Mouse (Mus musculus) heart, embryonic 12.5 days (tissue): ENCODE measurements around the gene Ssr1. TPM values are rescaled to one million over a fixed set of nuclear protein-coding genes. Genes with fewer than 3 reads are reported as not detected.

Experiments
- ATAC-seq: fragments of 200-750 bp; cut with Nextera tagmentation; 2 replicates; pipeline ENCODE4 v1.8.0; 2017; ENCODE audit warnings: moderate TSS enrichment, moderate library complexity; ENCODE audit not compliant: insufficient number of reproducible peaks, low FRiP score
- H3K27ac ChIP-seq: fragments of 300-500 bp; sonication (generic); 2 replicates; pipeline ENCODE4 v1.5.1; 2016; ENCODE audit warnings: mild to moderate bottlenecking, moderate library complexity; ENCODE audit not compliant: poor library complexity, severe bottlenecking
- H3K27me3 ChIP-seq: fragments of 300-500 bp; sonication (generic); replicated peaks from 2 replicates; pipeline ENCODE4 v1.6.1; 2016; ENCODE audit warnings: mild to moderate bottlenecking, moderate library complexity
- H3K36me3 ChIP-seq: fragments of 300-500 bp; sonication (generic); 2 replicates; pipeline ENCODE4 v1.6.1; 2016; ENCODE audit warnings: mild to moderate bottlenecking, moderate library complexity
- H3K4me1 ChIP-seq: fragments of 300-500 bp; sonication (generic); replicated peaks from 2 replicates; pipeline ENCODE4 v1.6.1; 2016; ENCODE audit warnings: mild to moderate bottlenecking
- H3K4me2 ChIP-seq: fragments of 300-500 bp; sonication (generic); 2 replicates; pipeline ENCODE4 v1.6.1; 2016; ENCODE audit warnings: mild to moderate bottlenecking, moderate library complexity
- H3K4me3 ChIP-seq: fragments of 300-500 bp; sonication (generic); 2 replicates; pipeline ENCODE4 v1.5.1; 2016; ENCODE audit warnings: mild to moderate bottlenecking
- H3K9ac ChIP-seq: fragments of 300-500 bp; sonication (generic); 2 replicates; pipeline ENCODE4 v1.6.1; 2016; ENCODE audit warnings: mild to moderate bottlenecking, moderate library complexity
- H3K9me3 ChIP-seq: fragments of 300-500 bp; sonication (generic); replicated peaks from 2 replicates; pipeline ENCODE4 v1.6.1; 2016; ENCODE audit warnings: mild to moderate bottlenecking, moderate library complexity
- WGBS: fragments of 180-500 bp; shearing (Covaris S2); methylation state at CpG from one replicate; pipeline ENCODE4 v1.1.7; 2016; 5-methylcytosine and 5-hydroxymethylcytosine counted together
- polyA plus RNA-seq: library from polyadenylated mRNA; unstranded; fragments of >200 nt; fragmentation: Nextera tagmentation; extraction: Ambion mirVana; gene quantifications from 2 replicates; pipeline ENCODE4 v1.2.1, GENCODE M21; 2016

Gene Ssr1
- polyA plus RNA-seq, 1 experiment from 2014 or later: 124 TPM

DNA sequence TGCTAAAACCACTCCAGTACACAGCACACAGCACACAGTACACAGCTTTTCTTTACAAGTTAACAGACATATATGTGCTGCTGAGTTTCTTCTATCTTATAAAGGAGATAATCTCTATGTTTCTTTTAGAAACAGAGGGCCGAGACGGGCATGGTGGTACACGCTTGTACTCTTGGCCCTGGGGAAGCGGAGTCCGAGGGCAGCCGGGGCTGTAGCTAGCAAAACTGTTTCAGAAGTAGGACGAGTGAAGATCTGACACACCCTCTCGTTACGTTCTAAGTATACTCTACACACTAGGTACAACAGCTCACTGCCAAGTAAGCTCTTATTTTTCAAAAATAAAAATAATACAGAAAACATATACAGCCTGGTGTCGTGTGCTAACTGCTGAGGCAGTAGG, 13.7 kb downstream of the Ssr1 start:
- H3K27ac ChIP-seq: no peak overlapping the region
- H3K9me3 ChIP-seq: no peaks in the 10 kb centered on the region
- 91% methylated on average over 10 of the region's 10 CpGs for WGBS
- no peak overlapping the region for H3K9ac ChIP-seq
- H3K4me2 ChIP-seq: no peak overlapping the region
- ATAC-seq: no peak
- H3K27me3 ChIP-seq: no peaks in the 10 kb centered on the region
- H3K4me1 ChIP-seq: no peaks in the 10 kb centered on the region
- no peak overlapping the region for H3K4me3 ChIP-seq
- H3K36me3 ChIP-seq: peaks cover 85% of the 10 kb centered on the region

DNA sequence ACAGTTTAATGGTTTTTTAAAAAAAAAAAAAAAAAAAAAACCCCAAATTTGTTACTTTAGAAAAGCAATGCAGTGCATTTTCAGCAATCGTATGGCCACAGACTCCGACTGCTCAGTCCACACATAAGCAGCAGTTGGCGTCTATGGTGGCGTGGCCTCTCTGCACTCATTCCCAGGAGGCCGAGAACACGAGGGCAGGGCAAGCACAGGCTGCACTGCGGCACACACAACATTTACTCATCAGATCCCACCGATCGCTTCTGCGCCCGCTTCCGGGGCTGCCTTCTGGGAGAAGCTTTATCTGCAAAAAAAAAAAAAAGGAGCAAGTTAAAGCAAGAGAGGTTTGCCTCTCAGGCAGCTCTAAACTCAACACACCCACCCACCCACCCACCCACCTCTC, 14.5 kb downstream of the Ssr1 start:
- Histone ChIP-seq H3K4me1 (no peaks in the 10 kb centered on the region), H3K36me3 (peaks cover 83% of the 10 kb centered on the region), H3K27ac (no peak overlapping the region), H3K27me3 (no peaks in the 10 kb centered on the region), H3K9me3 (no peaks in the 10 kb centered on the region), H3K4me3 (no peak overlapping the region), H3K9ac (no peak overlapping the region), H3K4me2 (no peak overlapping the region)
- 95% methylated on average over 12 of the region's 12 CpGs for WGBS
- no peak for ATAC-seq

DNA sequence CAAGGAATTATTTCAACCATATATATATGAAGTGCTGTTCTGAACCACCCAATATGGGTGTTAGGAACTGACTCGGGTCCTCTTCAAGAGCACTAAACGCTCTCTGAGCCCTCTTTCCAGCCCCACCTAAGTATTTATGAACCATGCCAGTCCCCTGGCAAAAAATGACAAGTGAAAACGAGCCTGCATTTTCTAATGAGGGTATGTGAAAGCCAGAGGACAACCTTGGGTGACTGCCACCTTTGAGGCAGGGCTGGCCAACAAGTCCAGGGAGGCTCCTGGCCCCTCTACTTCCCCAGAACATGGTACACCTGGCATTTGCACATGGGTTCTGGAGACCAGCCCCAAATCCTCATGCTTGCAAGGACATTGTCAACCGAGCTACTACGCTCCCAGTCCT, 19.3 kb downstream of the Ssr1 start:
- H3K4me2 ChIP-seq: no peak overlapping the region
- no peak overlapping the region for H3K9ac ChIP-seq
- H3K4me1 ChIP-seq: peaks cover 9% of the 10 kb centered on the region; the same call in 1 of the 2 replicates
- no peaks in the 10 kb centered on the region for H3K9me3 ChIP-seq
- 81% methylated on average over 5 of the region's 5 CpGs for WGBS
- H3K4me3 ChIP-seq: no peak overlapping the region
- no peak for ATAC-seq
- H3K27ac ChIP-seq: no peak overlapping the region
- H3K27me3 ChIP-seq: no peaks in the 10 kb centered on the region
- peaks cover 49% of the 10 kb centered on the region for H3K36me3 ChIP-seq

DNA sequence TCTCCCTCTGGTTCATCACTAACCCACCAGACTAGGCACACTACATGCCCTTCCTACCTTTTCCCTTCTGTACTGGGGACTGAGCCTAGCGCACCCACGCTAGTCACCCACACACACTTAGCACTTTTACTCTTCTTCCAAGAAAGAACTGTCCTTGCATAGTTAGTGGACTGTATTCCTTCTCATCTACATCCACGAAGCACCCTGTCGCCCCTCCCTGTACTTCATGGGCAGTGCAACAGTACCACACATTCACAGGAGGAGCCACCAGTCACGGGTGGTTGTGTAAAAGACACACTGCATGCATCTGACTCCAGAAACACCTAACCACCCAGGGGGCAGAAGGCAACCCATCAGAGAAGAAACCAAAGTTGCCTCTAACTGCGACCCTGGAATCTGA, 20.0 kb downstream of the Ssr1 start:
- no peak overlapping the region for H3K4me2 ChIP-seq
- H3K9ac ChIP-seq: no peak overlapping the region
- peaks cover 9% of the 10 kb centered on the region; the same call in 1 of the 2 replicates for H3K4me1 ChIP-seq
- WGBS: 81% methylated on average over 6 of the region's 6 CpGs
- H3K27ac ChIP-seq: peak overlapping the region; percentile 6; the same call in 1 of the 2 replicates
- H3K9me3 ChIP-seq: no peaks in the 10 kb centered on the region
- H3K27me3 ChIP-seq: no peaks in the 10 kb centered on the region
- H3K4me3 ChIP-seq: no peak overlapping the region
- no peak for ATAC-seq
- peaks cover 42% of the 10 kb centered on the region for H3K36me3 ChIP-seq

DNA sequence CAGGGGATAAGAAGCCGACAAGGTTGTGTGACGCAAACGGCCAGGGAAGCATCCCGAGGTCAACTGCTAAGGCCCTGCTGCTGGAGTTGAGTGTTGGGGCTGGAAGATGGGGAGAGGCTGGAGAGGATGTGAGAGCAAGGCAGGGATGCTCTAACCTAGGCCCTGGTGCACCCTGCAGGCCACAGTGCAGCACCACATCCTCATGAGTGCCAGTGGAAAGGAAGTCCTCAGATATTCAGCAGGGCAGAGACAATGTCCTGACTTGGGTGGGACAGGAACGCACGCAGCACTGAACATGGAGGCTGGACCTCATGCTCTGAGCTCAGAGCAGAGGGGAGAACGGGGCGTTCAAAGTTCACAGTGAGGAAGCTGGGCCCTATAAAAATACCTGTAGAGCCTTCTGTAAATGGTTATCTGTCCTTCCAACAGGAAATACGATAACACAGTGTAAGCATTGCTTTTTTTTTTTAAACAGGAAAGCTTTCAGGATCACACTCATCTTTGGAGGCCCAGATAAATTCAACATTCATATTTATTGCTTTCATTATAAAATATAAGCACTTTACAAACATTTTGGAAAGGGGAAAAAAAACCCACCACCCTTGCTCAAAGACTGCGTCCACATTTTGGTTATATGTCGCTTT, 23.0 kb downstream of the Ssr1 start:
- no peak overlapping the region for H3K4me3 ChIP-seq
- H3K9ac ChIP-seq: no peak overlapping the region
- no peaks in the 10 kb centered on the region for H3K27me3 ChIP-seq
- 69% methylated on average over 11 of the region's 11 CpGs for WGBS
- H3K27ac ChIP-seq: peak overlapping the region; percentile 29; the same call in 1 of the 2 replicates
- peaks cover 26% of the 10 kb centered on the region for H3K4me1 ChIP-seq
- H3K9me3 ChIP-seq: no peaks in the 10 kb centered on the region
- ATAC-seq: peak; percentile 46; the same call in 1 of the 2 replicates
- no peak overlapping the region for H3K4me2 ChIP-seq
- peaks cover 17% of the 10 kb centered on the region for H3K36me3 ChIP-seq

DNA sequence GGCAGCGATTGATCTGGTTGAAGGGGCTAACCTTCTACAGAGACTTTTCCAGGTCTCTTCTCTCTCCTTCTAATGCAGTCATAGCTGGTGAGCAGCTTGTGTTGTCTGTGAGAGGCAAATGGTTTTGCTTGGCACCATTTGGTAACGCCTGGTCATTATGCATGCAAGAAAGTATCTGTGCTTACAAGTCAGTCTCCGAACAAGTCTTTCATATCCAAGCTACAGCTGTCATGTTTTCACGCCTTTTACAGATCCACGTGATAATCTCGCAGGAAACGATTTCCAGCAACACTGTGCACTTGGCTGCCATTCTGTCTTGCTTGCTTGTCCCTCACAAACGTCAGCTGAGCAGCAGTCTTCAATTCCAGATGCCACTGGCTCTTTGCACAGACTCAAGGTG, 24.0 kb downstream of the Ssr1 start:
- H3K27me3 ChIP-seq: no peaks in the 10 kb centered on the region
- 36% methylated on average over 8 of the region's 8 CpGs for WGBS
- H3K4me2 ChIP-seq: no peak overlapping the region
- no peak overlapping the region for H3K4me3 ChIP-seq
- peaks cover 8% of the 10 kb centered on the region; the same call in 1 of the 2 replicates for H3K36me3 ChIP-seq
- H3K27ac ChIP-seq: no peak overlapping the region
- H3K4me1 ChIP-seq: peaks cover 37% of the 10 kb centered on the region
- no peaks in the 10 kb centered on the region for H3K9me3 ChIP-seq
- no peak for ATAC-seq
- H3K9ac ChIP-seq: no peak overlapping the region

DNA sequence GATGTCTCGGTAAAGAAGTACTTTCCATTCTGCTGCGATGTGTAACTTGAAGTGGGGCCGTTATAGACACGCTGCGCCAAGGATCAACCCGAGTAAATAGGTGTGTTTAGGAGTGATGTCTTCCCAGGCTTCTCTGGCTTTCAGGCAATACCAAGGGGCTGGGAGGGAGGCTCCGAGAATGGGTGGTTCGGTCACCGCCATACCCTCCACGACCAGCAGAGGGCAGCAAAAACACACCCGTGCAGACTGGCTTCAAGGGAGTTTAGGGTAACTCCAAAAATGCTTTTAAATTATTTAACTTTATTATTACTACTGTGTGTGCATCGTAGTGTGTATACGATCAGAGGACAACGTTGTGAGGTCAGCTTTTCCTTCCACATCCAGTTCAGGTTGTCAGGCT, 24.7 kb downstream of the Ssr1 start:
- H3K27ac ChIP-seq: no peak overlapping the region
- peaks cover 43% of the 10 kb centered on the region for H3K4me1 ChIP-seq
- H3K27me3 ChIP-seq: no peaks in the 10 kb centered on the region
- H3K9ac ChIP-seq: no peak overlapping the region
- ATAC-seq: no peak
- H3K4me3 ChIP-seq: no peak overlapping the region
- H3K36me3 ChIP-seq: peaks cover 8% of the 10 kb centered on the region; the same call in 1 of the 2 replicates
- no peak overlapping the region for H3K4me2 ChIP-seq
- H3K9me3 ChIP-seq: no peaks in the 10 kb centered on the region
- WGBS: 9% methylated on average over 14 of the region's 14 CpGs

DNA sequence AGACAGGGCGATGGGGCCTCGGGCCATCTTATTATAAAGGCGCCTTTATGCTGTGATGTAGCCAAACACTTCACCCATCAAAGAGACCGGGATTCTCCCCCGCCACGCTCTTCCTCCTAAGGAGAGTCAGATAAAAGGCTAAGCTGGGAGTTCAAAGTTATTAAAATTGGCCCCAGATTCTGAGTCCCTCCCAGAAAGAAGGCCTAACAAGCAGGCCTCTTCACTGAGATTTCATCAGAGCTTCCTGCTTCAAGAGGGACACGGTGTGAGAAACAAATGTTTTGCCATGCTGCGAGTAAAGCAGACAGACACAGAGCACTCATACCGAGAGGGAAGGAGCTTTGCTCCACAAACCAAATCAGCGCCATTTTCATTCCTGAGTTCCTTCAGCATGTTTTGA, 26.5 kb downstream of the Ssr1 start:
- no peak overlapping the region for H3K27ac ChIP-seq
- H3K36me3 ChIP-seq: peaks cover 2% of the 10 kb centered on the region; the same call in 1 of the 2 replicates
- peaks cover 51% of the 10 kb centered on the region for H3K4me1 ChIP-seq
- no peaks in the 10 kb centered on the region for H3K27me3 ChIP-seq
- WGBS: 67% methylated on average over 10 of the region's 10 CpGs
- no peaks in the 10 kb centered on the region for H3K9me3 ChIP-seq
- no peak overlapping the region; the same call in 1 of the 2 replicates for H3K4me2 ChIP-seq
- H3K4me3 ChIP-seq: no peak overlapping the region
- ATAC-seq: no peak
- no peak overlapping the region for H3K9ac ChIP-seq

DNA sequence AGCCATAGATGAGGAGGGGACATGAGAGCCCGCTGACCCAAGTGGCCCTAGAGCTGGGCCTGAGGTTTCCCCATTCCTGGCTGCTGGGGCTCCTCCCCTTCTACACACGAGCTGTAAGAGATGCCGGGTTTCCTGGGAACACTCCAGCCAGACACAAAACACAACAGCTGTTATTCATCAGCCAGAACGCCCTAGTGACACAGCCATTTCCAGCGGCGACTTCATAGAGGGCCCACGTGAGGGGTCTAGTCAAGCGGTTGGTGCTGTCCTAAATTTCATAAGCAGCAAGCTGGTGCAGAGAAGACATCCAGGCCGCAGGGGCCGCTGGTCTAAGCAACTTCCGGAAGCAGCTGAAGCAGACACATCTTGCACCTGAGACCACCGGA, 27.0 kb downstream of the Ssr1 start:
- H3K4me1 ChIP-seq: peaks cover 51% of the 10 kb centered on the region
- 42% methylated on average over 12 of the region's 12 CpGs for WGBS
- H3K27me3 ChIP-seq: no peaks in the 10 kb centered on the region
- H3K4me2 ChIP-seq: no peak overlapping the region; the same call in none of the 2 replicates
- H3K27ac ChIP-seq: no peak overlapping the region
- no peaks in the 10 kb centered on the region; the same call in 1 of the 2 replicates for H3K36me3 ChIP-seq
- no peak for ATAC-seq
- no peak overlapping the region for H3K9ac ChIP-seq
- no peak overlapping the region for H3K4me3 ChIP-seq
- H3K9me3 ChIP-seq: no peaks in the 10 kb centered on the region

DNA sequence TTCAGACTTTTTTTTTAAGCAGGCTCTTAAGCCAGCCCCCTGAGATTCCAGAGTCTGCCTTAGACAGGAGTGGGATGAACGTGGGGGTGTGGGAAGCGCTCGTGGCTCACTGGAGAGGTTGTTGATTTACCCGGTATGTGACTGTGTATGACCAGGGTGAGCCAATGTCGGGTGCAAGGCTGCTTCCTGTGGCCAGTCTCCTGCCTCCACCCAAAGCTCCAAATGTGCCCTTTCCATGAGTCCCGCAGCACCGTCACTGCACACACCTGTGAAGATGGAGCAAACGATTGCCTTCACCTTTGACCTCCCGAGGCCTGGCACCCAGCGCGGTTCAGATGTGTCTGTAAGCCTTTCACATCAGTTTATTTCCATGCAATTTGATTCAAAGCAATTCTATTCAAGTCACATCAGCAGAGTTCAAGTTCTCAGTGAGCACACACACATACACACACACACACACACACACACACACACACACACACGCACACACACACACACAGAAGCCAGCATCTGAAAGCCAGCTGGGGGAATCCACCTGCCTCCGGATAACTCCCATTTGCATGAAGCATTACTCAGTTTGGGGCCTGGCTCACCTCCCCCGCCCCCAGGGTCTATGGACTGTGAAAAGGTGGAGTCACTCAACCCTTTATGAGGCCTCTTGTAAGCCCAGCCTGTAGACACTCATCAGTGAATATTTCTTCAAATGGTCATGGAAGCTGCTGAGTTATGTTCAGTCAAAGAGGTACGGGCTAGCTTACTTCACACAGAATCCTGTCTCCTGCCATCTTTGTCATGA, 27.6 kb downstream of the Ssr1 start:
- Histone ChIP-seq H3K9me3 (no peaks in the 10 kb centered on the region), H3K9ac (no peak overlapping the region), H3K4me2 (no peak overlapping the region), H3K27me3 (no peaks in the 10 kb centered on the region), H3K36me3 (no peaks in the 10 kb centered on the region; the same call in 1 of the 2 replicates), H3K4me1 (peaks cover 46% of the 10 kb centered on the region), H3K4me3 (no peak overlapping the region), H3K27ac (no peak overlapping the region)
- 76% methylated on average over 15 of the region's 15 CpGs for WGBS
- ATAC-seq: no peak

DNA sequence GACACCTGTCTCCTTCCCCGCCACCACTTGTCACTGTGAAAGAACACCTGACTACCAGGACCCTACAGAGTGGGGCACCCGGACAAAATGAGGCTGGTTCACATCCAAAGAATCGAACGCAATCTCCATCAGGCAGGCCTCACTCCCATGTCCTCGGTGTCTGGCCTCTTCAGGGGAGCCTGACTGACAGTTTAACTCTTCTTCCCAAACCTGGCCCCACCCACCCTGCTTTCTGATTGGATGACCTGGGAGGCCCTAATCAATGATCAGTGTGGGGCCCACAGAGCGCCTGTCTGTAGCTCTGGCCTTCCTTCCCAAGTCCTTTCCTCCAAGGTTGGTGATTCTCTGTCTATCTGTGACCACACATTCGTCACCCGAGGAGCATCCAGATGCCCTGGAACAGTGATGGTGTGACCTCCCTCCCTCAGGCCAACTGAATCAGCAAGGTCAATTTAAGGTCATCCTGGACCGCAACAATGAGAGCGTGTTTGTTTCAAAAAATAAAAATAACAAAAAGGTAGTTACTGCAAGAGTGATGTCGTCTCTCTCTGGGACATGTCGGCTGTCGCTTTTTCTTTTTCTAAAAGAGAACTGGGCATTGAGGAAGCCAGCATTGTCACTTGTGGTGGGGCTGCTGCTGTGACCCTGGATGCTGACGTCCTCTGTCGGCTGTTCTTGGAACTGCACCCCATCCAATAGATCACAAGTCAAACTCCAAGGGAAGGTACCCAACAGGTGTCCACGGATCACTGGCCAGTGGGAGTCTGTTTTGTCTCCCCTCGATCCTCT, 28.7 kb downstream of the Ssr1 start:
- peak; percentile 36; the same call in 1 of the 2 replicates for ATAC-seq
- 35% methylated on average over 17 of the region's 17 CpGs for WGBS
- Histone ChIP-seq H3K9me3 (no peaks in the 10 kb centered on the region), H3K4me1 (peaks cover 42% of the 10 kb centered on the region), H3K36me3 (no peaks in the 10 kb centered on the region), H3K4me2 (no peak overlapping the region), H3K9ac (no peak overlapping the region), H3K27me3 (no peaks in the 10 kb centered on the region), H3K4me3 (no peak overlapping the region), H3K27ac (no peak overlapping the region)
